Mouse (Mus musculus): ENCODE data around the gene Gm10647.
"Not testable (repeated sequence)": the region's sequence is repeated elsewhere in the genome, so short reads cannot be mapped to it uniquely, and the experiment has no call there.

GRCm38 (mm10) chr9:66822255-66822654 is 25.4 kb downstream of the Gm10647 start:
- not testable (repeated sequence) for TF ChIP-seq CTCF (IDR thresholded peaks at IDR 0.05; ENCODE audit: extremely low read depth, insufficient read depth, insufficient read length, insufficient replicate concordance); POLR2A (IDR thresholded peaks at IDR 0.05; ENCODE audit: low read depth, low read length)
